Mouse (Mus musculus) layer of hippocampus, adult 9-10 months (tissue): Measurements from ENCODE around the gene Kansl1.

Experiments used
- DNase-seq: peaks from one replicate; pipeline ENCODE4 v3.0.0; 2022; ENCODE audit warnings: low spot score

The Kansl1 gene

GRCm38 (mm10) chr11:104362704-104363103, 106.0 kb downstream of the Kansl1 start:
- no peak for DNase-seq

- no peak for DNase-seq
These were observed 106.9 kb downstream of the Kansl1 start for GRCm38 (mm10) chr11:104361790-104362189.

DNA sequence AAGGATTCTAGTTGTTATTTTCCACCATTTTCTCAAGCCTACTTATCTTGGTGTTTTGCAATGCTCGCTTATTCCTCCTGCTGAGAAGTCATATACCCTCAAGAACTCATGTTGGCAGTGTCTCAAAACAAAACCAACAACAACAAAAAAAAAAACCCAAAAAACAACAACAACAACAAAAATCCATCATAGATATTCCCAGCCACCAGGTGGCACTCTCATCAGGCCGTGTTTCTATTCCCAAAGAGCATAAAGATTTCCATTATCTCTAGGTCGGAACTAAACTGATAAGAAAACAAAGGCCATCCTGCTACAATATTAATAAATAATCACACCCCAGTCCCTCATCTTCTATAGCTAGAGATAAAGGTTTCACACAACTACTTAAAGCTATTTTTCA, 121.7 kb downstream of the Kansl1 start:
- DNase-seq, result no peak

- no peak for DNase-seq
These were observed 133.7 kb downstream of the Kansl1 start for GRCm38 (mm10) chr11:104334946-104335345.

DNA sequence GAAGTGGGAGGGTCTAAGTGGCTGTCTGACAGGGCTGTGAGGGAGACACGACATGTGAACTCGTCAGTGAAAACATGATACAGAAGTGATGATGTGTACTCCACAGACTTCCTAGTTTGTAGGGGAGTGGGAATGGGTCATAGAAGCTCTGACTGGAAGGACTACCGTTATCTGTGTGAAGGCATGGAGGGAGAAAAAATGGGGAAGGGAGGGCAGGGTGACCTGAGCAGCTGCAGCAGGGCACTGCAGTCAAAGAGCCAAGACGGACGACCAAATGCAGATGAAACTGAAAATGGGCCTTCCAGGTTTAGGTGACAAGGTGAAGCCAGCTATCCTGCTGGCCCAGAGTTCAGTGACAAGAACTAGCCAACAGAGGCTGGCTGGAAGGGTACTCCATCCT, 134.5 kb downstream of the Kansl1 start:
- DNase-seq, result no peak

DNA sequence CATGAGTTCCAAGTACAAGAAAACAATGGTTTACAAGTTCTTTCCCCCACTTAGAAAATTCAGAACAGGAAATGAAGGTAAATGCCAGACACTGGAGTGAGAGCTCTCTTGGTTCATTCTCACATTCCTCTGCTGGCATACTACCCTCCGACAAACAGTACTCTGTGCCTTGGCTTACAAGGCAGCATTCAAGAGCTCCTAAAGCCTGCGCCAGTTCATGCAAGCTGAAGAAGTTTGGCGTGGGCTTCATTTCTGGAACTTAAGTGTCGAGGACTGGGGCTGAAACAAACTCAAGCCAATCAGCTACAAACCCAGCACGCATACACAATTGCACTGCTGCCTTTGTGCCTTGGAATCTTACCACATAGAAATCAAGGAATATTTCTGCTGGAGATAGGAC, 136.6 kb downstream of the Kansl1 start:
- DNase-seq, result no peak

DNA sequence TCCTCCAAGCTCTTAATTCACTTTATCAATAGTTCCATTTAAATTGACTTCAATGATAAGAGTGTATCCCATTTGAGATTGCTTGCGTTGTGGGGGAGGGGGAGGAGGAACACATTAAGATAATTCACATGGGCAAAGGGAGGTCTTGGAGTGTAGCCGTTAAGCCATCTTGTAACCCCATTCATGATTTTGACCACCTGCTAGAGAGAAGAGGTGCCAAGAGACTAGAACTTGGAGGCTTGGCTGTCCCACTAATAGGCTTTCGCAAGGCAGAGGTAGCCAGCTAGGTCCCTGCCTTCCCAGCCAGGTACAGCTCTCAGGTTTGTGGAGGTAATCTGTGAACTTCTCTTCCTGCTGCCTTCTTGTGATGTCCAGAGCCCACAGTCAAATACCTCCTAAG, 137.5 kb downstream of the Kansl1 start:
- DNase-seq, result no peak

- DNase-seq, result no peak
These were observed 138.5 kb downstream of the Kansl1 start for GRCm38 (mm10) chr11:104330151-104330550.

DNA sequence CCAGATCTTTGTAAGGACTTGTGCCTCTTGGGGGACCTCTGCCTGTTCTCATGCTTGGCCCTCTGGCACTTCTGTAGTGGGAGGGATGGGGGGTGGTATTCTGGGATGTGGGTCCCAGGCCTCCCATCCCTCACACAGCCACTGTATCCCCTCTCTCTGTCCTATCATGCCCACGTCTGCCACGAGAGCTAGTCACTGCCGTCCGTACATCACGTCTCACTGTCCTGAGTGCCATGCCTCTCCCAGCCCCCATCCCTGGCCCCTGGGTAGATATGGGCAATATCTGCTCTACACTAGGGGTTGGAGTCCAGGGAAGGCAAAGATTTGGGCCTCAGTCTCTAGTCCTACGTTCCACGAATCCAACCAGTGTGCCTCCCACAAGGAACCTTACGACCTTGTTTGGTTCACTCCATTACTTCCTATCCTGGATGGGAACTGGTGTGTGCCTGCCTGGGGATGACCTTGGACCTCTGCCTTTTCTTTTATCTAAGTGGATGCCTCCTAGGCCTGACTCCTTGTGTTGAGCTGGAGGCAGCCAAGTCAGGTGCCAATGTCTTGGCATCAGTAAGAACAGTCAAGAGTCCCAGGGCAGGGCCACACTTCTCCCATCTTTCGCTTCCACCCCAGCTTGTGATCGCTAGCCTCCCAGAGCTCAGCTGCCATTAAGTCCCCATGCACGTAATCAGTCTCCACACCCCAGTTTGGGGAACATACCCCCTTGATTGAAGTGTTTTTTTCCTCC, 139.3 kb downstream of the Kansl1 start:
- no peak for DNase-seq

DNA sequence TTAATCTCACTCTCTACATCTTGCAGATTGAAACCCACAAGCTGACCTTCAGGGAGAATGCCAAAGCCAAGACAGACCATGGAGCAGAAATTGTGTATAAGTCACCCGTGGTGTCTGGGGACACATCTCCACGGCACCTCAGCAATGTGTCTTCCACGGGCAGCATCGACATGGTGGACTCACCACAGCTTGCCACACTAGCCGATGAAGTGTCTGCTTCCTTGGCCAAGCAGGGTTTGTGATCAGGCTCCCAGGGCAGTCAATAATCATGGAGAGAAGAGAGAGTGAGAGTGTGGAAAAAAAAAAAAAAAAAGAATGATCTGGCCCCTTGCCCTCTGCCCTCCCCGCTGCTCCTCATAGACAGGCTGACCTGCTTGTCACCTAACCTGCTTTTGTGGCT, 140.7 kb downstream of the Kansl1 start:
- DNase-seq, result no peak

GRCm38 (mm10) chr11:104327462-104327861, 141.2 kb downstream of the Kansl1 start:
- DNase-seq, result no peak

DNA sequence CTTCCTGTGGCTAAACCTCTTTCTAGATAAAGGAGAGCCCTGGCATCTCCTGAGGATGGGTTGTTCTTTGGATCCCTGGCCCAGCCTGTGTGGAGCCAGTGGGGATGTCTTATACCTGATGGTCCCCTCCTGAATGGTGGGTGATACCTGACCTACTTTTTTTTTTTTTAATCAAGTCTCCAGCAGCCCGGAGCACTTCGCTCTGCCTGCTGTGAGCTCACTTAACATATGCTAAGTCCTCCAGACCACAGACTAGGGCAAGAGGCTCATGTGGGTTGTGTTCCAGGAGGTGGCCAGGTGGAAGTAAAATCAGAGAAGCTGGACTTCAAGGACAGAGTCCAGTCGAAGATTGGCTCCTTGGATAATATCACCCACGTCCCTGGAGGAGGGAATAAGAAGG, 146.5 kb downstream of the Kansl1 start:
- no peak for DNase-seq

DNA sequence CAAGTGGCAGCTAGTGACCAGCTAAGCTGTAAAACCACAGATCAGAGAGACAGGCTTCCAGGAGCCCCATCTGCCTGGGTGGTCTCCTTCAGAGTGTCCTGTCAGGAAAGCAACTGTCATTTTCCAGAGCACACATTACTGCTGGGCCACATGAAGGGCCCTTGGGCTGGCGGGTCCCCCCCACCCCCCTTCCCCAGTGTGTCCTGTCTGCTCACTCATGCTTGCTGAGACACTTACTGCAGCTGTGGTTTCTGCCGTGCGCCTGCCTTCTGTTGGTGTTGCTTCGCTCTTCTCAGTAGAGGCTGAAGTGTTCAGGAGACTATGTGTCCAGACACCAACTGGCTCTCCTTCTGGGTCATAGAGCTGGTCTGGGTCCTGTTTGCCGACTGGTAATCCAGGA, 148.2 kb downstream of the Kansl1 start:
- no peak for DNase-seq

DNA sequence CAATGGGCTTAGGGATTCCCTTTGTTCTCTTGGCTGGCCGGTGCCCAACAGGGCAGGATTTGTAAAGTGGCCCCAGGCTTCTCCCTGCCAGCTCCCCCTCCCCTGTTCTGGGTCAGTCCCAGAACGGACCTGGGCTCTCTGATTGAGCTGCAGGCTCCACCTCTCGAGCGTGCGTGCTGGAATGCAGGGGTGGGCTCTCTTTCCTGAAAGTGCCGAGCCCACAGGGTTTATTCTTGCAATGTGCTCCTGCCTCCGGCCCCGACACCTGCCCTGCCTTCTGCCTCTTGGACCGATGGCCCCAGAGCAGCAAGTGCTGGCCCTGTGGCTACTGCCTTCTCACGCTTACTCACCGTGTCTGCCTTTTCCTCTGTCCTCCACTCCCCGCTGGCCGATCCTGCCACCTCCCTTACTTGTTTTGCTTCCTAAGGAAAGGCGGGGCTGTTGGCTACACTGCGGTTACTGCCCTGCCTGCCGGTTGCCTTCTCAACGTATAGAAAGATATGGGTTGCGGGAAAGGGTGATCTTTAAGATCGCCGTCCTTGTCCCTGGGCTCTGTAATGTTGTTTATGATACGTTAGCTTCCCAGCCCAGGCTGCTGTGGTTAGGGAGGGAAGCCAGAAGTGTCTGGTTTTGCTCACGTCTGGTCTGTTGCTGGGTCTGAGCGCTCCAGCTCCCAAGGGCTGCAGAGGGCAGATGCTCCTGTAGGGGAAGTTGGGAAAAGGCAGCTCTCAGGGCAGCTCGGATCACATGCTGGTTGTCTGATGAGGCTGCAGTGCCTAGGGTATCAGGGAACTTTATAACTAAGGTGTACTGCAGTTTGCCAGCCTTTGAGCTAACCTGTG, 149.5 kb downstream of the Kansl1 start:
- DNase-seq, result no peak

- no peak for DNase-seq
These were observed 151.0 kb downstream of the Kansl1 start for GRCm38 (mm10) chr11:104317631-104318030.

DNA sequence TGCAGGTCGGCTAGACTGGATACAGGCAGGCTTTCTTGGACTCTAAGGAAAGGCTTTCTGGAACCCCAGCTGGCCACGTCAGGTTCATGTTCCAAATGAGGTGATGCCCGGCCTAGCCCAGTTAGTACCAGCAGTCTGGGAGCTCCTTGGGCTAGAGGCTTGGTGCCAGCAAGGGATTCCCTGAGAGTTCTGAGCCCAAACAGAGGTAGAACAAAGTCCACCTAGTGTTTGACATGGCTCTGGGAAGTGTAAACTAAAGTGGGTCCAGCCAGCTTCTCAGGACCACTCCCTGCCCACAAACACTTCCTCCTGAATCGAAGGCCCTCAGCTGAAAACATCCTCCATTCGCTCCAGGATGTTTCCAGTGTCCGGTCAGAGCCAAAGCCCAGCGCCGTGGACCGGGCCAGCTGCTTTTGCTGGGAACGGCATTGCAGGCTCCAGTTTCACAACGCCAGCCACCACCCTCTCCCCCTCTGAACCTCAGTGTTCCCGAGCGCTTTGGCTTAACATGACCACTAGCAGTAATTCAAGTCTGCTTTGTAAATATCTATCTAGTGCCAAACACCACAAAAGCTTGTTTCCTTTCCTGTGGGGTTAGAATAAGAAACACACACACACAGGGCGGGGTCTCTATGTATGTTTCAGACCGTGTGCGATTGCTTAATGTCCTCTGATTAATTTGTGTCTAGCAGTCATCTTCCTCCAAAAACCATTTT, 151.8 kb downstream of the Kansl1 start:
- DNase-seq, result no peak

DNA sequence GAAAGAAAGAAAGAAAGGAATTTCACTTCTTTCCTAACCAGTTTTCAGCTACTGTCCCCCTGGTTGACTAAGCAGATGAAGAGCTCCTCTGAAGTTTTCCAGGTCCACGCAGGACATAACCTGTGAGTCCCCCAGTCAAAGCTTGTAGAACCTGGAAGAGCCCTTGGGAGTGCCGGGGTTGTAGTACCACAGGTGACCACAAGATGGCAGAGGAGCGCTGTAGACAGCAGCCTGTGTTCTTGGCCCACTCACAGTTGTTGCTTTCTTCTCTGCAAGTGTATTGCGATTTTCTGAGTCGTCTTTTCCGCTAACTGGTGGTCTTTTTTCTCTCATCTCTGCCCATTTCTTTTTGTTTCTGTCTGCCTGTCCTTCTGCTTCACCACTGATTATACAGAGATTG, 153.0 kb downstream of the Kansl1 start:
- DNase-seq, result no peak

- DNase-seq, result no peak
These were observed 157.0 kb downstream of the Kansl1 start for GRCm38 (mm10) chr11:104311643-104312042.

- no peak for DNase-seq
These were observed 158.3 kb downstream of the Kansl1 start for GRCm38 (mm10) chr11:104310226-104310887.

- no peak for DNase-seq
These were observed 159.1 kb downstream of the Kansl1 start for GRCm38 (mm10) chr11:104309377-104310225.

- no peak for DNase-seq
These were observed 161.5 kb downstream of the Kansl1 start for GRCm38 (mm10) chr11:104307136-104307535.
